Mouse (Mus musculus) erythroblast, adult 5-6 weeks (primary cell): Measurements from ENCODE around the gene Tmco5b. TPM values are rescaled to one million over a fixed set of nuclear protein-coding genes. Genes with fewer than 3 reads are reported as not detected.

ENCODE experiments used
- ATAC-seq: replicated peaks from 2 replicates; pipeline ENCODE4 v1.8.0; 2016; ENCODE audit warnings: moderate number of reproducible peaks, mild to moderate bottlenecking, moderate TSS enrichment, inconsistent platforms; ENCODE audit not compliant: poor library complexity, low FRiP score, severe bottlenecking
- total RNA-seq, 2 experiments: library from RNA; stranded (forward) in 1 of 2; stranded (reverse) in 1 of 2; fragments of 150-400 nt in 1 of 2; fragments of 200-764, 138-1000 nt in 1 of 2; gene quantifications; 2 replicates each; pipeline versions ENCODE4 v1.2.3 to v1.2.4; 2015 to 2017; ENCODE audit warnings: low replicate concordance in 2 of 2

Tmco5b gene
- total RNA-seq (2015; ENCODE audit: low replicate concordance) (not detected in 2 replicates), total RNA-seq (2017; ENCODE audit: low replicate concordance) (not detected in 2 replicates)

GRCm38 (mm10) chr2:113285432-113285831 lies at the start of gene Tmco5b:
Gene Tmco5b, plus strand, starts transcription at chr2:113285732.
- no peak for ATAC-seq

DNA sequence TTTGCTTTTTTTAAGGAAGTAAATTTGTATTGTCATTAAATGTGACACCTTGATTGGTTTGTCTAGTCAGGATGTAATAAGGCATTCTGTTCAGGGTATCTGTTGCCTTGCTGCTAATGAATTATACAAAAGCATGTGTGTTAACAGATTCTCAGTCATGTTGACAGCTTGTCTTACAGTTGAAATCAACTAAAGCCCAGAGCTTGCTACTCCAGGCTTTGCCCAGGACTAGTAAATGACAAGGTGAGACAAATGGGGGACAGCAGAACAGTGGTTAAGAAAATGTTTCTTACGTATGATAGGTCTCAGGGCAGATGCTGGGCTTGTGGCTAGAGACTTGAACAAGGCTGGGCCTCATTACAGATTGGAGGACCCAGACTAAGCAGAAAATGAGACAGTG lies 48.5 kb upstream of the Tmco5b start:
- ATAC-seq: no peak

DNA sequence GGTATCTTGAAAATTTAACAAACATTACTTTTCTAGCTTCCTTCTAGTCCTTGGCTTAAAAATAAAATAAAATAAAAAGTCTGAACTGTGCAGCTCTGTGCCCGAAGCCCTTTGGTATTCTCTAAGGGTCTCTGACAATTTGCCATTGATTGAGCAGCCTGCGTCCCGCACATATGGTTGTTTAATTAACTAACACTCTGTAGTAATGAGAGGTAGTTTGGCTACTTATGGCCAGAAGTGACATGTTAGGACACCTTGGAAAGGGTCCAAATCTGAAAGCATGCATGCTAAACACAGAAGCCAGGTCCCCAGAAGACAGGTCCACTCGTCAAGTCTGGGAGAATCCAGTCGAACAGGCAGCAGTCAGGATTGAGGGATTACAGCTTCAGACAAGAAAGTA lies 46.7 kb upstream of the Tmco5b start:
- ATAC-seq: no peak

DNA sequence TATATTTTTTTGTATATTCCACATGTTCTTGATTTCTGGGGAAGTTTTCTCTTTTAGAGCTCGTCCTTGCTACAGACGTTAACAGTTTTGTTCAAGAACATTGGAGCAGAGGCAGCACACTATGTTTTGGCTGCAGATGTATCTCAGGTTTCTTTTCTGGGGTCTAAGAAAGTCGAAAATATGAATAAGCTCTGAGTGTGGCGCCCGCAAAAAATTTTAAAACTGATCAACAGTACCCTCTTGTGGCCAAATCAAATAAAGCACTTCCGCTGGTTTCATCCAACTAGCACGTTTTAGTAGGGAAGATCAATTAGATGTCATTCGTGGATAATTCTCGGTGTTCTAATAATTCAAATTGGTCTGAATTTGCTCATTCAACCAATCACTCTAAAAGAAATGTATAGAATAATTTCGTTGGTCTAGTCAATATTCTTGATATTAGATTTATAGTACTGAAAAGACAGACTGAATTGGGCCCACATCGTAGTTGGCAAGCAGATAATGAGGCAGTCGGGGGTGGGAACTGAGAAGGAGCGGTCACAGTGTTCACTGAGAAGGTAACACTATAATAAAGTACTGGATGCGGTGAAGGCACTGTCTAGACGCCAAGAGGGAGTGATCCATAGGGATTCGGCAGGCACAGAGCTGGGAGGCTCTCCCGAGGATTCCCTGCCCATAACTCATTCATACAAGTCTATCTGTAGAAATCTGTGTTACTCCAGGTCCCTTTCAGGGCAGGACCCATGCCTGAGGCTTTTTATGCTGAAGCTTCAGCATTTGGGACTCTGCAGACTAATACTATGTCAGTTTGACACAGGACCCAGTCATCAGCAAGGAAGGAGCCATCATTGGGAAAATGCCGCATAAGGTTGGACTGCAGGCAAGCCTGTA lies 17.1 kb downstream of the Tmco5b start:
- no peak for ATAC-seq

DNA sequence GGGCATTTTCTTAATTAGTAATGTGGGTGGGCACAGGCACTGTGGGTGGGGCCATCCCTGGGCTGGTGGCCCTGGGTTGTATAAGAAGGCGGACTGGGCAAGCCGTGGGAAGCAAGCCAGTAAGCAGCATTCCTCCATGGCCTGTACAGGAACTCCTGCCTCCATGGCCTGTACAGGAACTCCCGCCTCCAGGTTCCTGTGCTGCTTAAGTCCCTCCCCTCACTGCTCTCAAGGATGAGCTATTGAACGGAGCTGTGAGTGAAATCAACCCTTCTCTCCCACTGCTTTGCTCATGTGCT lies 17.7 kb downstream of the Tmco5b start:
- no peak for ATAC-seq

DNA sequence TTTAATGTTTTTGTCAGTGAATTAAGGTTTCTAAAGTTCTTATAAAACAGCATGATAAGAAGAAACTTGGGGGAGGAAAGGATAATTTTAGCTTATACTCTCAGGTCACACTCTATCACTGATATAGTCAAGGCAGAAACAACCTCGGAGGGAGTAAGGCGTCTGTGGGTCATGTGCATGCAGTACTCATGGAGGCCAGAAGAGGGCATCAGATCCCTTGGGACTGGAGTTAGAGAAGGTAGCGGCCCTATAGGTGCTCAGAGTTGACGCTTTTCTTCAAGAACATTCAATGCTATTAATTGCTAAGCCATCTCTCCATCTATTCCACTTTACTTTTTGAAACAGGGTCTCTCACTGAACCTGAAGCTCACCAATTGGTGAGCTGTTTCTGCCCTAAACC lies 19.8 kb downstream of the Tmco5b start:
- no peak for ATAC-seq

DNA sequence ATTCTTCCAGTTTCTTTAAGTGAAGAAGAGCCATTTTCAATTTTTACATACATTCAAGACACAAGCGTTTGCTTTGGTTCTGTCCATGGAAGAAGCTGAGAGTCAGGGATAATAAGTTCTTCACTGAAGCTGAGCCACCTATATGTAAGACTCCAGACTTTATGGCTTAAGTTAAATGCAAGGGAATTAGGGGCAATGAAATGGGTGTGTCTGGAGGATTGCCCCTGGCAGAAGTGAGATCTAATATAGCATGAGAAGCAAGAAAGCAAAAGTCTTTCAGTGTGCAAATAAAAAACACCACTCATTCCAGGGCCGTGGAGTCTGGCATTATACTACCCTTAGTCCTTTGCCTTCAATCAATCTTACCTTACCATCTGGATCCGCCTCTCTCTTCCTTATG lies 25.7 kb downstream of the Tmco5b start:
- ATAC-seq: no peak

GRCm38 (mm10) chr2:113323016-113323415 lies 37.5 kb downstream of the Tmco5b start:
- ATAC-seq: no peak

GRCm38 (mm10) chr2:113333799-113334541 lies 48.4 kb downstream of the Tmco5b start:
- no peak for ATAC-seq

DNA sequence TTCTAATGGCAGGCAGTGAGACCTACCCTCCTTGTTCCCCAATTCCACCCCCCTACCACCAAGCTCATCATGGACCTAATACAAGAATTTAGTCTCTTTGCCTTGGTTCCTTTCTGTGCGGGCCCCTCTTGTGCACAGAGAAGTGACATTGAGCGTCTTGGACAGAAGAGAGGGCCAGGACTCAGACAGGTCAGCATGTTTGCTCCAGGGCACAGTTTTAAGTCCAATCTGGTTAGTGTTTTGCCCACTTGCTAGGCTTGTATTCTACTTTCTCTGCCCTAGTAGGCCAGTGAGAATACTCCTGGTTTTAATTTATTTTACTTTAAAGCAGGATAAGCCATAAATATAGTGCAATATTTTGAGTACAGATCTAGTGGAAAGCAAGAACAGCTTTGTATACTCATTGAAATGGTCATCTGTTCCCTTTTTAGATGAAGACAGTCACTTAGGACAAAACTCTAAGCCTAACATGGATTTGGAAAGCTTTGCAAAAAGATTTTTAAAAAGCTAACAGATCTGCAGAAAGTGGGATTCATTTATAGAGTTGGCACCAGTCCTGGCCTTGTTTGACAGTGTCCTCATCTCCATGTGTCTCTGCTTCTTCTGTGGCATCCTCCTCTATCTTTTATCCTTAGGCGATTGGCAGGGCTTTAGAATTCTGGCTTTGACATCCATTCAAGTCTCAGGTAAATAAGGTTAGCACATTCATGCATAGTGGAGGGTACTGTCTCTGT lies 50.2 kb downstream of the Tmco5b start:
- ATAC-seq: no peak

DNA sequence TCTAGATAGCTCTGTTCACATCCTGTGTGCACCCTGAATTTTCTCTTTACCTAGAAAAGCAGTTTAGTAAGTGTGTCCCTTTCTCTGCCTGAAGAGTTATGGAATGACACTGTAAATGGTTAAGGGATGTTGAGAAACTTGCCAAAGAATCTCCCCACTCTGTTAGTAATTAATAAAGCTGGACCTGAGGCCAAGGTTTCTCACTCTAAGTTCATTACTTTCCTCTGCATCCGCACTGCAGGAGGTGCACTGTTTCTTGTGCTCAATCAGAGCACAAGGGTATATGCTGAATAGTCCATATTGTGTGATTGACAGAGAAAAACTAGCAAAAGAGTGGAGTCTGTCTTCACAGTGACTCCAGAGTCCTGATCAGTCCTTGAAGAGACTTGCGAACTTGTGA lies 59.0 kb downstream of the Tmco5b start:
- no peak for ATAC-seq

Other genes starting within 250 kb of the Tmco5b start
- gene Ryr3, start 68.6 kb upstream of the Tmco5b start, total RNA-seq (2015; ENCODE audit: low replicate concordance): not detected in 2 replicates
- gene Ryr3, start 68.6 kb upstream of the Tmco5b start, total RNA-seq (2017; ENCODE audit: low replicate concordance): not detected in 2 replicates
- 0.42 TPM in 1 of 2 replicates, not detected in the other for gene Fmn1, start 42.0 kb downstream of the Tmco5b start, total RNA-seq (2015; ENCODE audit: low replicate concordance)
- 0.51 and 2.6 TPM in 2 replicates for gene Fmn1, start 42.0 kb downstream of the Tmco5b start, total RNA-seq (2017; ENCODE audit: low replicate concordance)